Mouse (Mus musculus): Measurements from ENCODE around the gene Fcgr4. TPM values are rescaled to one million over a fixed set of nuclear protein-coding genes. Genes with fewer than 3 reads are reported as not detected.
"Not testable (repeated sequence)": the region's sequence is repeated elsewhere in the genome, so short reads cannot be mapped to it uniquely, and the experiment has no call there.

Gene Fcgr4
- polyA plus RNA-seq, 1 experiment = 7.6 TPM

DNA sequence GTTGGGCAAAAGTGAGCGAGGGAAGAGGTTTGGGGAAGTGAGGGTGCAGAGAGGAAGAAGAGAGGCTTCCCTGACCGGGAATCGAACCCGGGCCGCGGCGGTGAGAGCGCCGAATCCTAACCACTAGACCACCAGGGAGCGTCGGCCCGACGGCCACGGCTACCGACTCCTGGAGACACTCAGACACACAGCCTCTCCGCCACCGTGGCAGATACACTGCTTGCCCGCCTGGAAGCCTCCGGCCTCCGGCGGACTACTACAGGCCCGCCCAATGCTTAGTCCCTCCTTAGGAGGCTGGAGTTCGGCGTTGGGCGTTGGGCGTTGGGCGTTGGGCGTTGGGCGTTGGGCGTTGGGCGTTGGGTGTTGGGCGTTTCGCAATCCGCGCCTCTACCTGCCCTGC is 53.0 kb downstream of the Fcgr4 start:
- H3K27me3 ChIP-seq (ENCODE audit: control insufficient read depth, insufficient read depth, low read length); H3K36me3 ChIP-seq (ENCODE audit: control insufficient read depth, insufficient read depth, low read length); H3K27ac ChIP-seq (ENCODE audit: insufficient read depth, low read length); H3K4me1 ChIP-seq (ENCODE audit: control insufficient read depth, insufficient read depth, insufficient read length); DNase-seq (ENCODE audit: low read depth in 1 of 2, low spot score in 2 of 2); H3K4me3 ChIP-seq (ENCODE audit: extremely low read depth, insufficient read depth, insufficient read length): not testable (repeated sequence)
- no CpG with 5 or more reads among the region's 35 CpGs for WGBS

GRCm38 (mm10) chr1:171072217-171072616 is 53.5 kb downstream of the Fcgr4 start:
- not testable (repeated sequence) for H3K36me3 ChIP-seq (ENCODE audit: control insufficient read depth, insufficient read depth, low read length); H3K4me3 ChIP-seq (ENCODE audit: extremely low read depth, insufficient read depth, insufficient read length); DNase-seq (ENCODE audit: low read depth in 1 of 2, low spot score in 2 of 2); H3K27me3 ChIP-seq (ENCODE audit: control insufficient read depth, insufficient read depth, low read length); H3K4me1 ChIP-seq (ENCODE audit: control insufficient read depth, insufficient read depth, insufficient read length); H3K27ac ChIP-seq (ENCODE audit: insufficient read depth, low read length)
- WGBS = no CpG with 5 or more reads among the region's 45 CpGs

GRCm38 (mm10) chr1:171074283-171074682 is 55.6 kb downstream of the Fcgr4 start:
- 36% methylated on average over 6 of the region's 10 CpGs for WGBS
- H3K27me3 ChIP-seq (ENCODE audit: control insufficient read depth, insufficient read depth, low read length); H3K4me1 ChIP-seq (ENCODE audit: control insufficient read depth, insufficient read depth, insufficient read length); DNase-seq (ENCODE audit: low read depth in 1 of 2, low spot score in 2 of 2); H3K27ac ChIP-seq (ENCODE audit: insufficient read depth, low read length); H3K36me3 ChIP-seq (ENCODE audit: control insufficient read depth, insufficient read depth, low read length); H3K4me3 ChIP-seq (ENCODE audit: extremely low read depth, insufficient read depth, insufficient read length): not testable (repeated sequence)

- not testable (repeated sequence) for H3K4me1 ChIP-seq (ENCODE audit: control insufficient read depth, insufficient read depth, insufficient read length); H3K27ac ChIP-seq (ENCODE audit: insufficient read depth, low read length); DNase-seq (ENCODE audit: low read depth in 1 of 2, low spot score in 2 of 2); H3K27me3 ChIP-seq (ENCODE audit: control insufficient read depth, insufficient read depth, low read length); H3K36me3 ChIP-seq (ENCODE audit: control insufficient read depth, insufficient read depth, low read length); H3K4me3 ChIP-seq (ENCODE audit: extremely low read depth, insufficient read depth, insufficient read length)
- 89% methylated on average over 5 of the region's 5 CpGs for WGBS
Observed at GRCm38 (mm10) chr1:171076176-171076575, 57.5 kb downstream of the Fcgr4 start.

- H3K4me3 ChIP-seq (ENCODE audit: extremely low read depth, insufficient read depth, insufficient read length); H3K27ac ChIP-seq (ENCODE audit: insufficient read depth, low read length); H3K4me1 ChIP-seq (ENCODE audit: control insufficient read depth, insufficient read depth, insufficient read length); H3K36me3 ChIP-seq (ENCODE audit: control insufficient read depth, insufficient read depth, low read length); DNase-seq (ENCODE audit: low read depth in 1 of 2, low spot score in 2 of 2); H3K27me3 ChIP-seq (ENCODE audit: control insufficient read depth, insufficient read depth, low read length): not testable (repeated sequence)
- 42% methylated on average over 5 of the region's 5 CpGs for WGBS
Observed at GRCm38 (mm10) chr1:171077192-171077591, 58.5 kb downstream of the Fcgr4 start.

DNA sequence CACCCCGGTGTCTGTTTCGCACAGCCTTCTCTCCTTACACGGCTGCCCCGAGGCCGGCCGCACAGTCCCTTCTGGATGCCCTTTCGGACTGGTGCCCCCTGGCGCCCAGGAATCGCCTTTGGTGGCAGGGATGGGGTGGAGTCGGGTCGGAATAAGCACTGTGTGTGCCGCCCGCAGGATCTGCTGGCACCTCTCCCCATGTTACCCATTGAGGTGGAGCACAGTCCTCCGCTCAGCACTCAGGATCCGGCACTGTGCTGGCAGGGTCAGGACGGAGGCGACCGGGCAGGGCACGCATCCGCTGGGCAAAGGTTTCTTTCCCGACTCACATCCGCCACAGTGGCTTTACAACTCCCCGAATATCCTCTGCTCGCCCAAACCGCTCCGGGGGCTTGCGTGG is 59.2 kb downstream of the Fcgr4 start:
- H3K4me1 ChIP-seq (ENCODE audit: control insufficient read depth, insufficient read depth, insufficient read length); H3K27me3 ChIP-seq (ENCODE audit: control insufficient read depth, insufficient read depth, low read length); H3K4me3 ChIP-seq (ENCODE audit: extremely low read depth, insufficient read depth, insufficient read length); H3K27ac ChIP-seq (ENCODE audit: insufficient read depth, low read length); DNase-seq (ENCODE audit: low read depth in 1 of 2, low spot score in 2 of 2); H3K36me3 ChIP-seq (ENCODE audit: control insufficient read depth, insufficient read depth, low read length): not testable (repeated sequence)
- 2% methylated on average over 19 of the region's 27 CpGs for WGBS

- H3K4me3 ChIP-seq (ENCODE audit: extremely low read depth, insufficient read depth, insufficient read length); H3K27me3 ChIP-seq (ENCODE audit: control insufficient read depth, insufficient read depth, low read length); H3K27ac ChIP-seq (ENCODE audit: insufficient read depth, low read length); DNase-seq (ENCODE audit: low read depth in 1 of 2, low spot score in 2 of 2); H3K4me1 ChIP-seq (ENCODE audit: control insufficient read depth, insufficient read depth, insufficient read length); H3K36me3 ChIP-seq (ENCODE audit: control insufficient read depth, insufficient read depth, low read length): not testable (repeated sequence)
- WGBS = 22% methylated on average over 12 of the region's 12 CpGs
Observed at GRCm38 (mm10) chr1:171078419-171078818, 59.7 kb downstream of the Fcgr4 start.

DNA sequence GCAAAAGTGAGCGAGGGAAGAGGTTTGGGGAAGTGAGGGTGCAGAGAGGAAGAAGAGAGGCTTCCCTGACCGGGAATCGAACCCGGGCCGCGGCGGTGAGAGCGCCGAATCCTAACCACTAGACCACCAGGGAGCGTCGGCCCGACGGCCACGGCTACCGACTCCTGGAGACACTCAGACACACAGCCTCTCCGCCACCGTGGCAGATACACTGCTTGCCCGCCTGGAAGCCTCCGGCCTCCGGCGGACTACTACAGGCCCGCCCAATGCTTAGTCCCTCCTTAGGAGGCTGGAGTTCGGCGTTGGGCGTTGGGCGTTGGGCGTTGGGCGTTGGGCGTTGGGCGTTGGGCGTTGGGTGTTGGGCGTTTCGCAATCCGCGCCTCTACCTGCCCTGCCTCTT is 60.6 kb downstream of the Fcgr4 start:
- H3K27ac ChIP-seq (ENCODE audit: insufficient read depth, low read length); DNase-seq (ENCODE audit: low read depth in 1 of 2, low spot score in 2 of 2); H3K4me3 ChIP-seq (ENCODE audit: extremely low read depth, insufficient read depth, insufficient read length); H3K36me3 ChIP-seq (ENCODE audit: control insufficient read depth, insufficient read depth, low read length); H3K4me1 ChIP-seq (ENCODE audit: control insufficient read depth, insufficient read depth, insufficient read length); H3K27me3 ChIP-seq (ENCODE audit: control insufficient read depth, insufficient read depth, low read length): not testable (repeated sequence)
- 0% methylated on average over 1 of the region's 35 CpGs for WGBS

Other genes with a start within 250 kb of the Fcgr4 start
- gene Atf6, start 151.1 kb upstream of the Fcgr4 start, polyA plus RNA-seq (2012; rRNA removed) = 9.6 and 10.2 TPM in 2 replicates
- 0.44 and 1.2 TPM in 2 replicates for gene Gm26620, start 133.9 kb upstream of the Fcgr4 start, polyA plus RNA-seq (2012; rRNA removed)
- 11.0 and 15.0 TPM in 2 replicates for gene Dusp12, start 133.4 kb upstream of the Fcgr4 start, polyA plus RNA-seq (2012; rRNA removed)
- gene Fcrlb, start 106.0 kb upstream of the Fcgr4 start, polyA plus RNA-seq (2012; rRNA removed) = 1.5 and 2.5 TPM in 2 replicates
- gene Fcrla, start 91.3 kb upstream of the Fcgr4 start, polyA plus RNA-seq (2012; rRNA removed) = 116 and 142 TPM in 2 replicates
- gene Fcgr2b, start 42.4 kb upstream of the Fcgr4 start, polyA plus RNA-seq (2012; rRNA removed) = 47.5 and 71.3 TPM in 2 replicates
- gene Fcgr3, start 46.0 kb downstream of the Fcgr4 start, polyA plus RNA-seq (2012; rRNA removed) = 20.6 and 24.5 TPM in 2 replicates
- 2.4 and 3.4 TPM in 2 replicates for gene Cfap126, start 95.0 kb downstream of the Fcgr4 start, polyA plus RNA-seq (2012; rRNA removed)
- gene Sdhc, start 131.7 kb downstream of the Fcgr4 start, polyA plus RNA-seq (2012; rRNA removed) = 65.7 and 67.8 TPM in 2 replicates
- gene Mpz, start 131.8 kb downstream of the Fcgr4 start, polyA plus RNA-seq (2012; rRNA removed) = 0.47 and 1.1 TPM in 2 replicates
- gene Pcp4l1, start 177.3 kb downstream of the Fcgr4 start, polyA plus RNA-seq (2012; rRNA removed) = 3.8 and 4.4 TPM in 2 replicates
- gene Nr1i3, start 195.1 kb downstream of the Fcgr4 start, polyA plus RNA-seq (2012; rRNA removed) = not detected in 2 replicates
- 17.5 and 20.3 TPM in 2 replicates for gene Tomm40l, start 203.6 kb downstream of the Fcgr4 start, polyA plus RNA-seq (2012; rRNA removed)
- gene Apoa2, start 206.1 kb downstream of the Fcgr4 start, polyA plus RNA-seq (2012; rRNA removed) = 1.2 and 1.8 TPM in 2 replicates
- 237 and 307 TPM in 2 replicates for gene Fcer1g, start 215.4 kb downstream of the Fcgr4 start, polyA plus RNA-seq (2012; rRNA removed)
- gene Adamts4, start 231.5 kb downstream of the Fcgr4 start, polyA plus RNA-seq (2012; rRNA removed) = 0.63 and 0.64 TPM in 2 replicates
- 52.4 and 59.6 TPM in 2 replicates for gene Ndufs2, start 232.5 kb downstream of the Fcgr4 start, polyA plus RNA-seq (2012; rRNA removed)

Measured in spleen, adult 2 months (tissue).